Mouse (Mus musculus): ENCODE measurements around the gene Pbrm1.
A peak's percentile ranks its signal among the peaks of the same experiment; 100 is the strongest.

The Pbrm1 gene

GRCm38 (mm10) chr14:31081147-31081546 lies 62.2 kb downstream of the Pbrm1 start:
- DNase-seq: no peak

GRCm38 (mm10) chr14:31087433-31087832 lies 68.5 kb downstream of the Pbrm1 start:
- DNase-seq: no peak

GRCm38 (mm10) chr14:31088515-31088914 lies 69.6 kb downstream of the Pbrm1 start:
- no peak for DNase-seq

GRCm38 (mm10) chr14:31089918-31090317 lies 71.0 kb downstream of the Pbrm1 start:
- no peak for DNase-seq

GRCm38 (mm10) chr14:31105156-31105555 lies 86.2 kb downstream of the Pbrm1 start:
- no peak for DNase-seq

GRCm38 (mm10) chr14:31110613-31111012 lies 91.7 kb downstream of the Pbrm1 start:
- no peak for DNase-seq

GRCm38 (mm10) chr14:31112187-31112586 lies 93.2 kb downstream of the Pbrm1 start:
- no peak for DNase-seq

- DNase-seq: no peak
Observed at GRCm38 (mm10) chr14:31114011-31114410, 95.1 kb downstream of the Pbrm1 start.

GRCm38 (mm10) chr14:31115522-31115921 lies 96.6 kb downstream of the Pbrm1 start:
- no peak for DNase-seq

GRCm38 (mm10) chr14:31125106-31126075 lies 106.5 kb downstream of the Pbrm1 start:
- DNase-seq: no peak

- DNase-seq: no peak
Observed at GRCm38 (mm10) chr14:31126826-31127225, 107.9 kb downstream of the Pbrm1 start.

GRCm38 (mm10) chr14:31128101-31128825 lies 109.3 kb downstream of the Pbrm1 start:
- no peak for DNase-seq

GRCm38 (mm10) chr14:31128826-31129219 lies 109.9 kb downstream of the Pbrm1 start, which contains the start of gene Smim4:
TSS of gene Smim4 (minus strand) at chr14:31128956.
- peak; percentile 97 for DNase-seq

GRCm38 (mm10) chr14:31129326-31130235 lies 110.6 kb downstream of the Pbrm1 start:
- peak; percentile 65 for DNase-seq

GRCm38 (mm10) chr14:31130236-31131220 lies 111.6 kb downstream of the Pbrm1 start, which contains the start of gene Nt5dc2:
TSS of gene Nt5dc2 (plus strand) at chr14:31131053.
- no peak for DNase-seq

- peak; percentile 30 for DNase-seq
Observed at GRCm38 (mm10) chr14:31131272-31131821, 112.4 kb downstream of the Pbrm1 start.

- DNase-seq: no peak
Observed at GRCm38 (mm10) chr14:31132031-31132430, 113.1 kb downstream of the Pbrm1 start.

GRCm38 (mm10) chr14:31132491-31132975 lies 113.6 kb downstream of the Pbrm1 start:
- peak; percentile 8 for DNase-seq

GRCm38 (mm10) chr14:31133023-31133665 lies 114.2 kb downstream of the Pbrm1 start:
- no peak for DNase-seq
